ENCODE assay signal across 11 mouse cellular contexts in the genomic region with DNA sequence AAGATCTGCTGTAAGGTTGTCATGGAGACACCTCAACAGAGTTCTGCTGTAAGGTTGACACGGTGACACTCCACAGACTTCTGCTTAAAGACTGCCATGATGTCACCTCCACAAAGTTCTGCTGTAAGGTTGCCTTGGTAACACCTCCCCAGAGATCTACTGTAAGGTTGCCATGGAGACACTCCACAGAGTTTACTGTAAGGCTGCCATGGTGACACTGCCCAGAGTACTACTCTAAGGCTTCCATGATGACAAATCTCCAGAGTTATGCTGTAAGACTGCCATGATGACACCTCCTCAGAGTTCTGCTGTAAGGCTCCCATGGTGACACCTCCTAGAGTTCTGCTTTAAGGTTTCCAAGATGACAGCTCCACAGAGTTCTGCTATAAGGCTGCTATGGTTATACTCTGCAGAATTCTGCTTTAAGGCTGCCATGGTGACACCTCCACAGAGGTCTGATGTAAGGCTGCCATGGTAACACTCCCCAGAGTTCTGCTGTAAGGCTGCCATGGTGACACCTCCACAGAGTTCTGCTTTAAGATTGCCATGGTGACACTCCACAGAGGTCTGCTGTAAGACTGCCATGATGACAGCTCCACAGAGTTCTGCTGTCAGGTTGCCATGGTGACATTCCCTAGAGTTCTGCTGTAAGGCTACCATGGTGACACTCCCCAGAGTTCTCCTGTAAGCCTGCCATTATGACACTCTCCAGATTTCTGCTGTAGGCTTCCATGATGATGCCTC.
DNase-seq lines count a peak whose midpoint lies in the region; ATAC-seq and TF ChIP-seq lines count a peak whose summit lies in the region.
"Had no signal": no experiment of that assay in that cellular context is flagged by ENCODE, and none has a peak within 500 bp of the region (broad histone marks: within the 10 kb centered on the region; RNA-seq: fewer than 3 reads in every experiment).

No protein-coding gene starts in this region.

- no peak for TF ChIP-seq CTCF in stomach, postnatal 0 days (IDR thresholded peaks at IDR 0.05; ENCODE audit: low read depth)

- H3K36me3 ChIP-seq in stomach, embryonic 15.5 days: no peaks in the 10 kb centered on the region
- no peaks in the 10 kb centered on the region for H3K36me3 ChIP-seq in stomach, postnatal 0 days (ENCODE audit: control insufficient read depth, insufficient read depth, low read length)
- H3K36me3 ChIP-seq in midbrain, embryonic 12.5 days: no peaks in the 10 kb centered on the region
- H3K36me3 ChIP-seq: heart, embryonic 10.5 days had no signal

- no peaks in the 10 kb centered on the region for H3K27me3 ChIP-seq in stomach, embryonic 15.5 days (replicated peaks)
- no peaks in the 10 kb centered on the region for H3K27me3 ChIP-seq in stomach, postnatal 0 days (ENCODE audit: control insufficient read depth, insufficient read depth, low read length)
- H3K27me3 ChIP-seq in midbrain, embryonic 12.5 days: no peaks in the 10 kb centered on the region

- no peaks in the 10 kb centered on the region for H3K9me3 ChIP-seq in stomach, embryonic 15.5 days
- no peaks in the 10 kb centered on the region for H3K9me3 ChIP-seq in stomach, postnatal 0 days (ENCODE audit: control insufficient read depth, low read length)
- peaks cover 12% of the 10 kb centered on the region; the same call in 1 of the 2 replicates for H3K9me3 ChIP-seq in midbrain, embryonic 12.5 days

- H3K4me3 ChIP-seq in stomach, embryonic 15.5 days (replicated peaks): no peak overlapping the region
- H3K4me3 ChIP-seq in stomach, postnatal 0 days (ENCODE audit: low read depth, low read length): no peak overlapping the region
- no peak overlapping the region for H3K4me3 ChIP-seq in midbrain, embryonic 12.5 days
- H3K4me3 ChIP-seq: erythroblast, embryonic 14.5 days; heart, embryonic 10.5 days had no signal

- no peak overlapping the region for H3K4me2 ChIP-seq in stomach, embryonic 15.5 days
- H3K4me2 ChIP-seq in stomach, postnatal 0 days (replicated peaks; ENCODE audit: low read depth): no peak overlapping the region
- no peak overlapping the region for H3K4me2 ChIP-seq in midbrain, embryonic 12.5 days (replicated peaks)

- 71% methylated on average over 1 of the region's 1 CpGs for WGBS in stomach, embryonic 15.5 days
- WGBS in stomach, postnatal 0 days: 78% methylated on average over 1 of the region's 1 CpGs
- WGBS in midbrain, embryonic 12.5 days: 80% methylated on average over 1 of the region's 1 CpGs

- no peaks in the 10 kb centered on the region for H3K4me1 ChIP-seq in stomach, embryonic 15.5 days
- no peaks in the 10 kb centered on the region for H3K4me1 ChIP-seq in stomach, postnatal 0 days (replicated peaks; ENCODE audit: control insufficient read depth, insufficient read depth)
- H3K4me1 ChIP-seq in midbrain, embryonic 12.5 days: no peaks in the 10 kb centered on the region
- H3K4me1 ChIP-seq: heart, embryonic 10.5 days had no signal

- peak; percentile 93 for ATAC-seq in frontal cortex, adult (ENCODE audit: low TSS enrichment)
- peak; percentile 34; the same call in 1 of the 2 replicates for ATAC-seq in stomach, embryonic 15.5 days (ENCODE audit: insufficient read depth, low FRiP score, low read depth)
- no peak for ATAC-seq in stomach, postnatal 0 days (ENCODE audit: low FRiP score, low TSS enrichment)
- ATAC-seq in midbrain, embryonic 12.5 days (ENCODE audit: low FRiP score, low read depth): peak; percentile 57; the same call in 1 of the 2 replicates

- no peak for DNase-seq in frontal cortex, postnatal 25 days (ENCODE audit: low spot score in 2 of 2)
- no peak for DNase-seq in stomach, postnatal 0 days (ENCODE audit: low spot score)
- no peak for DNase-seq in spleen, postnatal 14 days (ENCODE audit: low spot score in 2 of 2)
- DNase-seq in thymus, postnatal 14 days: no peak
- no peak for DNase-seq in layer of hippocampus, postnatal 14 days (ENCODE audit: low spot score in 2 of 2)
- DNase-seq: B cell, adult 2 months had no signal

- TF ChIP-seq EP300 in stomach, postnatal 0 days (optimal IDR thresholded peaks at IDR 0.05): no peak

- no peak overlapping the region for H3K9ac ChIP-seq in stomach, embryonic 15.5 days
- H3K9ac ChIP-seq in stomach, postnatal 0 days (ENCODE audit: low read length): no peak overlapping the region
- H3K9ac ChIP-seq in midbrain, embryonic 12.5 days (replicated peaks): no peak overlapping the region

- H3K27ac ChIP-seq in stomach, embryonic 15.5 days: no peak overlapping the region
- no peak overlapping the region for H3K27ac ChIP-seq in stomach, postnatal 0 days (replicated peaks)
- H3K27ac ChIP-seq in midbrain, embryonic 12.5 days (replicated peaks): no peak overlapping the region
- H3K27ac ChIP-seq: heart, embryonic 10.5 days had no signal
